Mouse (Mus musculus) right cerebral cortex, adult 2 months (tissue): ENCODE results near the gene Cep85l.

Experiments
- DNase-seq, 2 experiments: peaks; one replicate each; pipeline ENCODE4 v3.0.0; 2021 to 2022; ENCODE audit warnings: low spot score in 2 of 2

Gene Cep85l

DNA sequence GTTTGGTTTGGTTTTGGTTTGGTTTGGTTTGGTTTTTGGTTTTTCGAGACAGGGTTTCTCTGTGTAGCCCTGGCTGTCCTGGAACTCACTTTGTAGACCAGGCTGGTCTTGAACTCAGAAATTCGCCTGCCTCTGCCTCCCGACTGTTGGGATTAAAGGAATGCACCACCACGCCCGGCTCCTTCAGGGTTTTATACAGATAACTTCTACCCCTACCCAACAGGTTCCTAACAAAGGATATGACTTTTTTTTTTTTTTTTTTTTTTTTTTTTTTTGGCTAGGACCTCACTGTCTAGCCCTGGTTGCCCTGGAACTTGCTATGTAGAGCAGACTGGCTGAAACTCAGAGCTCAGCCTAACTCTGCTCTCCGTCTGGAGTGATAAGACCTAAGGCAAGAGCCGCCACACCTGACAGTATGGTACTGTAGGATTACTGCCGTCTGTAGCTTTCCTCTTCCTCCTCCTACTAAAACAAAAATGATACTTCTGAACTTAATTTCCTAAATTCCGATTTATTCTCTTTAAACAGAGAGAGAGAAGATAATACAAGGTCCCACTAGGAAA lies 37.5 kb downstream of the Cep85l start:
- DNase-seq = no peak

DNA sequence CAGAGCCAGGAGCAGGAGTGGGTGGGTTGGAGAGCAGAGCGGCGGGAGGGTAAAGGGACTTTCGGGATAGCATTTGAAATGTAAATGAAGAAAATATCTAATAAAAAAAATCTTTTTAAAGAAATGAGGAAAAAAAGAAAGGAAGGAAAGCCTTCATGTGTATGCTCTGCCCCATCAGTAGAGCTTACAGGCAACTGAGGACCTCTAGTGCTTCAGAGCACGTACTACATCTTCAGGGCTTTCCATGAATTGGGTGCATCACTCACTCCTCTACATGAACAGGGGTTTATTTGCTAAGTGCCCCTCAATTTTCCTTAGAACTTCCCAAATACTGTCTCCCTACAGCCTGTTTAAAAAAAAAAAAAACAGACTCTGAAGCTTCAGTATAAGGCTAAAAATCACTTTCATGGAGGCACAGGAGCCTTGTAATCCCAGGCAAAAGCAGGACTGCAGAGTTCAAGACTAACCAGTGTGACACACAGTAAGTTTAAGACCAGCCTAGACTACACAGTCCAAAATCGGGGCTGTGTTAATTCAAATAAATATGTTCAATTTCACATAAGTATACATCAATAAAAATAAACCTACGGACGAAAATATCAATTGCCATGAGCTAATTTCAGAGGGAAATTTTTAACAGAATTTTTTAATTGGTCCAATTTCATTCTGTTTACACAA lies 38.3 kb downstream of the Cep85l start:
- DNase-seq = peak in 1 of 2 experiments; percentile 45

DNA sequence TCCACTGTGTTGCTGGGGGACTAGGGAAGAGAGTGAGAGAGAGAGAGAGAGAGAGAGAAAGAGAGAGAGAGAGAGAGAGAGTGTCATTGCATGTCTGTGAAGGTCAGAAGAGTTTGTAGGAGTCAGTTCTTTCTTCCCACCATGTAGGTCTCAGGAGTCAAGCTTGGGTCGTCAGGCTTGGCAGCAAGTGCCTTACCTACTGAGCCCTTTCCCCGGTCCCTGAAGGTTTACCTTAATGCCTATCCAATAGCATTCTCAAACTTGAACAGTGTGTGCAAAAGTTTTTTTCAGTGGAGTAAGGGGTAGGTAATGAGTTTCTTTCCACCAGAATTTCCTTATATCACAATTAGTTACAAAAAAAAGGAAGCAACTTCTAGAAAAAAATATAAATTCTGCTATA lies 40.7 kb downstream of the Cep85l start:
- DNase-seq = no peak

DNA sequence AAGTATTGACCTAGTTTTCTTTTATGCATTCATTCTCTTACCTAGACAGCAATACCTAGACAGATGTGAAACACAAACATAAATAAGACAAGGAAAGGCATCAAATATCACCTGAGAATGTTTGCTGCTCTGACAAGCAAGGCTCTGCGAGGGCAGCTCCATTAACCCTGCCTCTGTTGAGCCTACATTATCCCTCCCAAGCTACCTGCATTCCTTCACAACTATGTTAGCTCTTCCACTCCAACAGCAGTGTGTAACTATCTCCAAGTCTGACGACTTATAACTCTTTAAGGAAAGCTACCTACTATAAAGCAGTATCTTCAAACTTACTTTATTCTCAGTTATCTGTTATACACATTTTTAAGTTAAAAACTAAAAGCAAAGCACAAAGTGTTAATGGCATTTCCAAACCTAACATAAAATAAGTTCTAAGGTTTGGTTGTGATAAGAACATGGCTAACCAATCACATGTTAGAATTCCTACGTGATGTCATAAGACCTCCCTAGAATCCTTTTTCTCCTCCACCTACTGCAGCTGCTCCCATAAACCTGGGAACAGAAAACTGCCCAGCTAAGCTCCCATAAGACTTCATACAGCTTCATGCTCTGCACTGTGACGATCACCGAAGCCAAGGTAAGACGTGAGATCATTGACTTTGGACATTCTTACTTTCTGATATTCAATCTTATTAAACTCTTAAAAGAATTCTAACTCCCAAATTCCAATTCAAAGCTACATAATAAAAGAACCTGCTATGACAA lies 42.4 kb downstream of the Cep85l start, which contains the start of gene Pln:
TSS of gene Pln (plus strand) at position 506 of the 762 bp plus-strand sequence.
- DNase-seq = no peak

DNA sequence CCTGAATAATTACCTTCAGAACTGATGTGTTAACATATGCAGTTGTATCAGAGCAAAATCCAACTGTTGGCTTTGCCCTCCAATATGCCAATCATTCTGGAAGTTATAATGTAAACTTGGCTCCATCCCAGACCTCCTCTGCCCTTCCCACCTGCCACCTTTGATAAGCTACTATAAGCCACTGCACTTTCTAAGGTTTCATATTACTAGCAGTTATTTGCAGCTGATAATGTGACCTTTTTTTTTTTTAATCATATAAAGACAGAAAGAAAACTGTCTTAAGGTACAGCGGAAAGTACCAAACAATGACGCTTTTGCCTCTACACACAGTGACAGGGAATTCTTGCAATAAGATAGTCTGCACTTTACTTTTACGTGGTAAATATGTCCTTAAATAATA lies 43.8 kb downstream of the Cep85l start:
- no peak for DNase-seq

DNA sequence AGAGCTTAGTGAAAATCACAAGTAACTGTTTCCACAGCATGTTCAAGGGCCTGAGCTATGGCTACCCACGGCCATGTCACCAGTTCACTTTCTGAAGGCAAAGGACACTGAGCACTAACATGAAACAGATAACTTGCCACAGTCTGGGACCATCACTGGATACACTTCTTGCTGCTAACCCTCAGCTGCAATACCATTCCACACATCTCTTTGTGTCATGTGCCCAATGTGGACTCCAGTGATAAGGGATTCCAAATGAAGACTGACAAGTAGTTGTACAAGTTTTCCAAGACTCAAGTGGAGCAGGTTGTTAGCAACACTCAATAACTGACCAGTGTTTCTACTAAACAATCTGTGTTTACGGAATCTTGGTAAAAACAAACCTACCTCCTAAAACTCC lies 44.5 kb downstream of the Cep85l start:
- no peak for DNase-seq

DNA sequence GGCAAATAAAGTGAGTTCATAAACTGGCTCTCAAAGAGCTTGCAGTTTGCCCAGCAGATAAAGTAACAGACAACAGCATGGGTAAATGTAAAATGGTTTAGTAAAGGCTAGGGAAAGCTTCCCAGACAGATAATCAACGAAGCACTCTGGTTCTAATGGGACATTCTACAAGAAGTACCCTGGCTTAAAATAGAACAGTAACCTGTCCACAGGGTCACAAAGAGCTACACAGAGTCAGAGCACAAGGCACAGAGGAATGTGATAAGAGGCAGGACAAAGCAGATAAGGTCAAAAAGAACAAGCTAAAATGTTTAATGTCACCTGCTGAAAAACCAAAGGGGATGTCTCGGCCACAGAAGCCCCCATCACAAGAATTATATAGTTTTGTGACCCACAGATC lies 47.0 kb downstream of the Cep85l start:
- no peak for DNase-seq

DNA sequence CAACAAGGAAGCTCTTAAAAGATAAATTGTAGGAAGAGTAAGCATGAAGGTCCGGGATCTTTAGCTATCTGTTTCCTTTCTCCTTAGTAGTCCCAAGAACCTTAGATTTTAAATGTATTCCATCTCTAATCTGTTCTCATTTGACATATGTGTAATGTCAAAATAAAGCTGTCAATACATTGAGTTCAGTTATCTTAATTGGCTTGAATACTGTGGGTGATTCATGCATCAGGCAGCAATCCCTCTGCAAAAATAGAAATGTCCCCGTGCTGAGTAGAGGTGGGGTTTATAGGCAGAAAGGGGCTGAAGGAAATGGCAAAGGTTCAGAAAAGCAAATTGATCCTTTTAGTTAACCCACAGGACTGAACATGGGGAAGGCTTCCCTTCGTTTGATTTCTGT lies 50.5 kb downstream of the Cep85l start:
- DNase-seq = no peak

DNA sequence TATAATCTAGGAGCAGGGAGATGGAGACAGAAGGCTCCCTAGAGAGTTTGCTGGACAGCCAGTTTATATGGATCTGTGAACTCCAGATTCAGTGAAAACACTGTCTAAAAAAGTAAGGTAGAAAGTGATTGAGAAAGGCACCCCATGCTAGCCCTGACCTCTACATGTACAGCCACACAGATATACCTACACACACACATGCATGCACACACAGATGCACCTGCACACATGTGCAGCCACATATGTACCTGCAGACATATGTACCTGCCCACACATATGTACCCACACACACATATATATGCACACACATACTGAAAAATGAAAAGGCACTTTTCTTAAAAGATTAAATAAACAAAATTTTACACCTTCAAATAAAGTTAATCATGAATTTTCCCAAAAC lies 53.4 kb downstream of the Cep85l start:
- DNase-seq = no peak

DNA sequence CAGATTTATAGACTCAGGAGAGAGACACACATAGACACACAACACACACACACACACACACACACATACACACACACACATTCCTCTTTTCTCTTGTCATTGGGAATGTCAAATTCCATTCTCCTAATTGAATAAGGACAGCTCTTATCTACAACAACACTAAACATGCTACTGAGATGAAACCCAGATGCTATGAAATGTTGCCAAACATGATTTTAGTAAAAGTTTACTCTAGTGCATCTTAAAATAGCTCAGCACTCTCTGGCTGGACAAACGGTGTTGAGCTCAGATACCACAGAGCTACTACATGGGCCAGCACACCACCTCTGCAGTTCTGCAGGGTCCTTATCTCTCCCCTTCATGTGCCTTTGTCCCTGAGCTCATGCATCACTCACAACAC lies 55.1 kb downstream of the Cep85l start:
- no peak for DNase-seq

DNA sequence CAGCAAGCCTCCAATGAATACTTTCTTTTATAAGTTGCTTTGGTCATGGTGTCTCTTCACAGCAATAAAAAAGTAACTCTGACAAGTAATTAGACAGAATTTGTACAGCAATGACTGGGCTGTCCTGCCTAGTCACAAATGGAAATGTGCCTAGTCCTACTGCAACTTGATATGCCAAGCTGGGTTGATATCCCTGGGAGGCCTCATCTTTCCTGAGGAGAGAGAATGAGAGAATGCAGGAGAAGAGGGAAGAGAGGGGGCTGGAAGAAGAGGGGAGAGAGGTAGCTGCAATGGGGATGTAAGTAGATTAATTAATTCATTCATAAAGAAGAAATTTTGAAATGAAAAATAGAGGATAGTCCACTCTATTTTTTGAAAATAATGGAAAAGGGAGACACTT lies 56.4 kb downstream of the Cep85l start:
- no peak for DNase-seq

DNA sequence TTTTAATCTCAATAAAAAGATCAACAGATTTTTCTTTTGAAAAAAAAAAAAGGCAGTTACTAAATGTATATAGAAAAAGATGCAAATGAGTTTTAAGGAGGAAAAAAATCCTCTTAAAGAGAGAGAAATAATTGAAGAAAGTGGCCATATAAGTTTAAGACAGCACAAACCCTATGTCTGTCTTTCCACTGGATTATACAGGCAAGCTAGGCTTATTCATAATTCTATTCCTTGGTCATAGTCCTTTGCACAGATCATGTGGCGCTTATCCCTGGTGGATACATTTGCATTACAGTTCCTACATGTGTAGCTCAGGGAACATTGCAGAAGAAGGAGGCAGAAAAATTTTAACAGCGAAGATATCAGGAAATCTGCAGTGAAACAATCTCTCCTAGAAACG lies 73.1 kb downstream of the Cep85l start:
- DNase-seq = no peak

DNA sequence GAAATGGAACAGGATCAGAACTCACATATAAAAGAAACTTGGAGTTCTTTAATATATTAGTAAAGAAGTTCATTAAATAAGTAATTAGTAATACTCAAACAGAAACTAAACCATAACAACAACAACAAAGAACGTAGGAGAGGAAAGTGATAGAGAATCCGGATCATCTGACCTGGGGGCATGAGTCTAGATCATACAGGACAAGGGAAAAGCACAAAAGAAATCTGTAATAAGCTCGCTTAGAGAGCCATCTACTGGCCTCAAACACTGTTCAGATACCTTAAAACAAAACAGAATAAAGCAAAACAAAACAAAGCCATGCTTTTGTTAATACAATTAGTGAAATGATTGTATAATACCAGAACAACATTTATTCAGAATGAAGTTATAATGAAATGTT lies 73.9 kb downstream of the Cep85l start:
- no peak for DNase-seq

DNA sequence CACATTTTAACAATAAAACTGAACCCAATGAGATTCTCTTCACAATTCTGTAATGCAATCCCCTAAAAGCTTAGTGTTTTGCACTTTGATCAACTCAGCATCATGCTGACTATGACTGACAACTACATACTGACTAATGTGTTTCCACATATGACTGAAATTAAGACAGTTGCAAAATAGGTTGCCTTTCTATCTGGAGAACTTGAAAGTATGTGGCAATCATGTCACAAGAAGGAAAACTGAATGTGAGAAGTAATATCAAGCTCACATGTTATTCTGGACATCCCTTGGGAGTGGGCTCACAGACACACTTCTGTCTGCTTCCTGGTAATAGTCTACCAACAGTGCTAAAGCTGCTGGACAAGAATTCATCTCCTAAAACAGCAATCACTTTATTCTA lies 94.6 kb downstream of the Cep85l start:
- DNase-seq = no peak

DNA sequence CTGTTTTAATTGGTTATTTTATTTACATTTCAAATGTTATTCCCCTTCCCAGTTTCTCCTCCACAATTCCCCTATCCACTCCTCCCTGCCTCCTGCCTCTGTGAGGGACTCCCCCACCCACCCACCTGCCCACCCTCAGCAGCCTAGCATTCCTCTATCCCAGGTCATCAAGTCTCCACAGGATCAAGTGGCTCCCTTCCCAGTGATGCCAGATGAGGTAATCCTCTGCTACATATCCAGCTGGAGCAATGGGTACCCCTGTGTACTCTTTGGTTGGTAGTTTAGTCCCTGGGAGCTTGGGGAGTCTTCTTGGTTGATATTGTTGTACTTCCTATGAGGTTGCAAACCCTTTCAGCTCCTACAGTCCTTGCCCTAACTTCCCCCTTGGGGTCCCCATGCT lies 107.5 kb downstream of the Cep85l start:
- DNase-seq = no peak

DNA sequence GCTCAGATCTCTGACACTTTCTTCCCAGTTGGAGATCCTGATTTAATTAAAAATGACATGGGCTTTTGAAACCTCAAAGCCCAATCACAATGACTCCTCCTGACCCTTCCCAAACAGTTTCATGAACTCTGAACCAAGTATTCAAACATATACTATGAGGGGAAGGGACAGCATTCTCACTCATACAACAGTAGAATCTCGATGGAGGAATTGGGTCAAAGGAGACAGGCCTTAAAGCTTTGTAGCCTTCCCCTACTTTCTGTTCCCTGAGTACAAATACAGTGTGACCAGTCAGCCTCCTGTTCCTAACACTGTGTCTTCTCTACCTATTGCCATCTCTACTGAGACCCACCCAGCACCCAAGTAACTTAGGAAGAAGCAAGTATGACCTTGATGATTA lies 117.7 kb downstream of the Cep85l start:
- DNase-seq = no peak

DNA sequence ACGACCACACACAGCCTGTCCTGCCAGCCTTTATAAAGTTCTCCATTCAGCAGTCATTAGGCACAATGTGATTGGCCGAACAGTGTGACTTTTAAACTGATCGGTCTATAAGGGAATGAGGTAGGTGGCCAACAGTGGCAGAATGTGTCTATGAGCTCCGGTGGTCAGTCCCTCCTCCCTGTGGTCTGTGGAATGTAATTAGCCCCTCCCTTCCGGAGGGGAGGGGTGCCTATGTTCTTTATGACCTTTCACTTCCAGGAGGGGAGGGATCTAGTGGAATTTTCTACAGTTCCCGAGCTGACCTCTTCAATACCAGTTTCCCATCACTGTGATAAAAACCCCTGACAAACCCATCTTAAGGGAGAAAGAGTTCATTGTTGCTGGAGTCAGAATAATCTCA lies 144.4 kb downstream of the Cep85l start:
- no peak for DNase-seq

DNA sequence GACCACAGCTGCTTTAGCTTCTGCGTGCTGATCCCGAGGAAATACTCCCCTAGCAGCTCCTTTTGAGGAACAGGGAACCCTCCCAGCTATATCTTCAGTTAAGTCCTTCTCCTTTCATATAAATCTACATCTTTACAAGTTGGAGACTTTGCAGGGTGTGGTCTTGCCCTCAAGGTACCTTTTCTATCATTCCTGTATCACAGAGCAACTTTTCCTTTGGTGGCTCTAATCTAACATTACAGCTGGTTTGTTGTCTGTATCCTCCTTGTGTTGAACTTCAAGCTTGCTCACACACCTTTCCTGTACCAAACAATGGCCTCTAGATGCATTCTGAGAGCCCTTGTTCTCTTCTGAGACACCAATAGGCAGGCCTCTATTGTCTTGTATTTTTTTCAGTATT lies 145.1 kb downstream of the Cep85l start:
- no peak for DNase-seq

DNA sequence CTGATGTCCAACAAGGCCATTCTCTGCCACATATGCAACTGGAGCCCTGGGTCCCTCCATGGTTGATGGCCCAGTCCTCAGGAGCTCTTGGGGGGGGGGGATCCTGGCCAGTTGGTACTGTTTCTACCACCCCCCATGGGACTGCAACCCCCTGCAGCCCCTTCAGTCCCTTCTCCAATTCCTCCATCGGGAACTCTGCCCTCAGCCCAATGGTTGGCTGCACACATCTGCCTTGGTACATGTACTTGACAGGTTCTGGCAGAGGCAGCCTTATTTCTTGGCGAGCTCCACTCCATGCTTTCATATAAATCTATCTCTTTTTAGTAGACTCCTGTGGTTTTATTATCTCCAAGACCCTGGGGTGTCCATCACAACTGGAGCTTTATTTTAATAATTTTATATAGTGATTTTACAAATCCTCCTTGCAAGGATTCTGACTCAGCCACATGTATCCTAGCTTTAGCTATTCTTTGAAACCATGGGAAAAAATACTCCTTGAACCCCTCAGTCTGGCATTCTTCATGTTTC lies 145.6 kb downstream of the Cep85l start:
- no peak for DNase-seq

DNA sequence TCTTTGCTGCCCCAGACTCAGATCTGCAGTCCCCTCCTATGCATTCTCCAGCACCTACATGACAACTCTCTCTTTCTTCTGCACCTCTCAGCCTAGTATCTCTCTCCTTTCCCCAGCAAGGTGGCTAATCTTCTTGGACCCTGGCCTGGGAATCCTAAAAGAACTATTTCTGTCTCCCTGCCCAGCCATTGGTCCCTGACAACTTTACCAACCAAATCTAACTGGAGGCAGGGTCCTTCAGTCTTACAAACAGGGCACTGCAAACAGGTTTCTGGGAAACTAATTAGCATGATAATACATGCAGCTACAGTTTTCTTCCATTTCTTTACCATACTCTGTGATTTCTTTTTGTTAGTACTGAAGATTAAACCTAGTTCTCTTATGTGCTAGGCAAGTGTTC lies 148.9 kb downstream of the Cep85l start:
- no peak for DNase-seq

DNA sequence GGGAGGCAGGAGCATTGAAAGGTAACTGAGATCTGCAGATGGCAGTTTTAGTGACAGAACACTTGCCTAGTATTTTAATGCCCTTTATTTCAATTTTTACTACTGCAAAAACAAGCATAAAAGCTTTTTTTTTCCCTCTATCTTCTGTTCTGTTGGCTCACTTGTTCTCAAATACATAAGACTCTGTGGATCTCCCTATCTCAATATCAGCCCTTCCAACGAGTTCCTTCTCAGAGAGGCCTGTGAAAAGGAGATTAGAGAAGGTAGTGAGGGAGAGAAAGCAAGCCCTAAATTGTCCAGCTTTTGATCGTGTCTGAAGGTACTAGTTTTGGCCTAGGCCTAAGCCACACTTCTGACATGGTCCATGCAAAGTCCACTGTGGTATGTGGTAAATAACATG lies 150.6 kb downstream of the Cep85l start:
- no peak for DNase-seq
